Mouse (Mus musculus) cortical plate, adult 2 months (tissue): ENCODE results near the gene Hoxb4. TPM values are rescaled to one million over a fixed set of nuclear protein-coding genes. Genes with fewer than 3 reads are reported as not detected.

Experiments
- H3K27ac ChIP-seq: fragments of 200-500 bp; 2 replicates; pipeline ENCODE4 v1.5.1; 2012; ENCODE audit warnings: low read length, control low read depth, inconsistent platforms; ENCODE audit not compliant: insufficient read depth
- H3K4me1 ChIP-seq: fragments of 200-500 bp; 2 replicates; pipeline ENCODE4 v1.6.1; 2011; ENCODE audit warnings: low read length; ENCODE audit not compliant: control insufficient read depth, insufficient read depth
- H3K4me3 ChIP-seq: fragments of 200-500 bp; 2 replicates; pipeline ENCODE4 v1.5.1; 2011; ENCODE audit warnings: mild to moderate bottlenecking, low read length, control low read depth; ENCODE audit not compliant: insufficient read depth
- CTCF ChIP-seq: fragments of 200-500 bp; IDR thresholded peaks from 2 replicates; pipeline ENCODE4 v1.5.1; 2011; ENCODE audit warnings: mild to moderate bottlenecking, control low read depth, low read length; ENCODE audit not compliant: insufficient read depth; ENCODE audit errors: extremely low read depth
- POLR2A ChIP-seq: fragments of 200-500 bp; IDR thresholded peaks from 2 replicates; pipeline ENCODE4 v1.6.1; 2011; ENCODE audit warnings: mild to moderate bottlenecking, low read length, control low read depth; ENCODE audit not compliant: insufficient read depth; ENCODE audit errors: extremely low read depth
- polyA plus RNA-seq: library from polyadenylated mRNA; depleted of rRNA; stranded (reverse); fragments of >200 nt; gene quantifications from 2 replicates; pipeline ENCODE4 v1.2.3, GENCODE M21; 2012; rRNA removed

Hoxb4 gene
- polyA plus RNA-seq, 1 experiment = not detected

- TF ChIP-seq POLR2A (no peak), CTCF (no peak)
- Histone ChIP-seq H3K4me1 (no peaks in the 10 kb centered on the region), H3K4me3 (no peak overlapping the region), H3K27ac (no peak overlapping the region)
Observed at GRCm38 (mm10) chr11:96353939-96354338, 35.9 kb downstream of the Hoxb4 start.

GRCm38 (mm10) chr11:96354376-96354775, 36.3 kb downstream of the Hoxb4 start:
- Histone ChIP-seq H3K27ac (no peak overlapping the region), H3K4me3 (no peak overlapping the region), H3K4me1 (no peaks in the 10 kb centered on the region)
- TF ChIP-seq CTCF = no peak
- no peak for TF ChIP-seq POLR2A

GRCm38 (mm10) chr11:96354801-96355311, 36.8 kb downstream of the Hoxb4 start:
- no peaks in the 10 kb centered on the region for H3K4me1 ChIP-seq
- no peak overlapping the region for H3K27ac ChIP-seq
- no peak overlapping the region for H3K4me3 ChIP-seq
- TF ChIP-seq CTCF (no peak), POLR2A (no peak)

- no peaks in the 10 kb centered on the region for H3K4me1 ChIP-seq
- no peak for TF ChIP-seq POLR2A
- TF ChIP-seq CTCF = no peak
- no peak overlapping the region for H3K27ac ChIP-seq
- no peak overlapping the region for H3K4me3 ChIP-seq
Observed at GRCm38 (mm10) chr11:96363807-96364206, 45.7 kb downstream of the Hoxb4 start.

- H3K27ac ChIP-seq = no peak within 1 kb of the TSS
- no peak within 1 kb of the TSS for H3K4me3 ChIP-seq
- TF ChIP-seq POLR2A = no peak
- no peak for TF ChIP-seq CTCF
- no peaks in the 10 kb centered on the region for H3K4me1 ChIP-seq
Observed at GRCm38 (mm10) chr11:96365441-96366091, 47.5 kb downstream of the Hoxb4 start, which contains the start of gene Hoxb1. Gene Hoxb1, plus strand, starts transcription at chr11:96365752.

- TF ChIP-seq CTCF (no peak), POLR2A (no peak)
- H3K27ac ChIP-seq = no peak overlapping the region
- H3K4me3 ChIP-seq = no peak overlapping the region
- H3K4me1 ChIP-seq = no peaks in the 10 kb centered on the region
Observed at GRCm38 (mm10) chr11:96366092-96367041, 48.3 kb downstream of the Hoxb4 start.

- no peak overlapping the region for H3K27ac ChIP-seq
- no peaks in the 10 kb centered on the region for H3K4me1 ChIP-seq
- TF ChIP-seq CTCF (no peak), POLR2A (no peak)
- H3K4me3 ChIP-seq = no peak overlapping the region
Observed at GRCm38 (mm10) chr11:96367141-96367540, 49.1 kb downstream of the Hoxb4 start.

- H3K4me1 ChIP-seq = no peaks in the 10 kb centered on the region
- no peak overlapping the region for H3K4me3 ChIP-seq
- no peak overlapping the region for H3K27ac ChIP-seq
- TF ChIP-seq CTCF (no peak), POLR2A (no peak)
Observed at GRCm38 (mm10) chr11:96368686-96369085, 50.6 kb downstream of the Hoxb4 start.

GRCm38 (mm10) chr11:96369140-96369539, 51.1 kb downstream of the Hoxb4 start:
- TF ChIP-seq CTCF = no peak

More at GRCm38 (mm10) chr11:96369140-96369539, 51.1 kb downstream of the Hoxb4 start:
- no peak overlapping the region for H3K4me3 ChIP-seq
- no peaks in the 10 kb centered on the region for H3K4me1 ChIP-seq
- no peak overlapping the region for H3K27ac ChIP-seq

Other genes starting within 250 kb of the Hoxb4 start
- gene Atp5g1, start 242.6 kb upstream of the Hoxb4 start, polyA plus RNA-seq = 448 and 494 TPM in 2 replicates
- gene Calcoco2, start 206.3 kb upstream of the Hoxb4 start, polyA plus RNA-seq = not detected in 2 replicates
- gene Ttll6, start 184.5 kb upstream of the Hoxb4 start, polyA plus RNA-seq = 0.15 and 0.27 TPM in 2 replicates
- gene Hoxb13, start 124.0 kb upstream of the Hoxb4 start, polyA plus RNA-seq = not detected in 2 replicates
- gene Hoxb9, start 46.8 kb upstream of the Hoxb4 start, polyA plus RNA-seq = not detected in 2 replicates
- gene Hoxb8, start 36.4 kb upstream of the Hoxb4 start, polyA plus RNA-seq = not detected in 2 replicates
- gene Hoxb7, start 31.6 kb upstream of the Hoxb4 start, polyA plus RNA-seq = not detected in 2 replicates
- gene Hoxb6, start 25.8 kb upstream of the Hoxb4 start, polyA plus RNA-seq = not detected in 2 replicates
- not detected in 2 replicates for gene Hoxb5, start 14.9 kb upstream of the Hoxb4 start, polyA plus RNA-seq
- gene Hoxb3, start 5.1 kb downstream of the Hoxb4 start, polyA plus RNA-seq = not detected in 2 replicates
- gene Hoxb2, start 32.3 kb downstream of the Hoxb4 start, polyA plus RNA-seq = not detected in 2 replicates
- gene Hoxb1, start 47.5 kb downstream of the Hoxb4 start, polyA plus RNA-seq = not detected in 2 replicates
- 3.0 and 3.4 TPM in 2 replicates for gene Skap1, start 146.3 kb downstream of the Hoxb4 start, polyA plus RNA-seq